Mouse (Mus musculus): ENCODE data around the gene Itga1.
A peak's percentile ranks its signal among the peaks of the same experiment; 100 is the strongest.

Gene Itga1

GRCm38 (mm10) chr13:114984658-114985057, 117.1 kb downstream of the Itga1 start:
- no peak for DNase-seq

GRCm38 (mm10) chr13:114983116-114983515, 118.6 kb downstream of the Itga1 start:
- no peak for DNase-seq

GRCm38 (mm10) chr13:114980831-114981419, 120.8 kb downstream of the Itga1 start:
- DNase-seq = no peak

- no peak for DNase-seq
These were observed 127.2 kb downstream of the Itga1 start for GRCm38 (mm10) chr13:114974484-114975042.

- DNase-seq = no peak
These were observed 129.9 kb downstream of the Itga1 start for GRCm38 (mm10) chr13:114971905-114972304.

- peak; percentile 76 for DNase-seq
These were observed 137.5 kb downstream of the Itga1 start for GRCm38 (mm10) chr13:114964233-114964632.

- no peak for DNase-seq
These were observed 147.2 kb downstream of the Itga1 start for GRCm38 (mm10) chr13:114954516-114954915.

GRCm38 (mm10) chr13:114933541-114933940, 168.2 kb downstream of the Itga1 start:
- no peak for DNase-seq

GRCm38 (mm10) chr13:114931775-114932294, 169.9 kb downstream of the Itga1 start, which contains the start of gene Itga2:
Gene Itga2 (minus strand): TSS chr13:114932100.
- DNase-seq = peak; percentile 66

GRCm38 (mm10) chr13:114930996-114931649, 170.6 kb downstream of the Itga1 start:
- DNase-seq = no peak

GRCm38 (mm10) chr13:114924785-114925184, 177.0 kb downstream of the Itga1 start:
- no peak for DNase-seq

- DNase-seq = peak; percentile 32
These were observed 178.4 kb downstream of the Itga1 start for GRCm38 (mm10) chr13:114923331-114923730.

- DNase-seq = no peak
These were observed 186.0 kb downstream of the Itga1 start for GRCm38 (mm10) chr13:114915767-114916166.

- DNase-seq = no peak
These were observed 186.8 kb downstream of the Itga1 start for GRCm38 (mm10) chr13:114914963-114915362.

- no peak for DNase-seq
These were observed 187.2 kb downstream of the Itga1 start for GRCm38 (mm10) chr13:114914559-114914958.

GRCm38 (mm10) chr13:114910629-114911028, 191.1 kb downstream of the Itga1 start:
- no peak for DNase-seq

GRCm38 (mm10) chr13:114909514-114909913, 192.2 kb downstream of the Itga1 start:
- DNase-seq = no peak

GRCm38 (mm10) chr13:114907876-114908275, 193.9 kb downstream of the Itga1 start:
- DNase-seq = no peak

All from kidney, adult 18-20 months (tissue).